Comparison of ENCODE assay signal across 10 mouse cellular contexts in the genomic region with DNA sequence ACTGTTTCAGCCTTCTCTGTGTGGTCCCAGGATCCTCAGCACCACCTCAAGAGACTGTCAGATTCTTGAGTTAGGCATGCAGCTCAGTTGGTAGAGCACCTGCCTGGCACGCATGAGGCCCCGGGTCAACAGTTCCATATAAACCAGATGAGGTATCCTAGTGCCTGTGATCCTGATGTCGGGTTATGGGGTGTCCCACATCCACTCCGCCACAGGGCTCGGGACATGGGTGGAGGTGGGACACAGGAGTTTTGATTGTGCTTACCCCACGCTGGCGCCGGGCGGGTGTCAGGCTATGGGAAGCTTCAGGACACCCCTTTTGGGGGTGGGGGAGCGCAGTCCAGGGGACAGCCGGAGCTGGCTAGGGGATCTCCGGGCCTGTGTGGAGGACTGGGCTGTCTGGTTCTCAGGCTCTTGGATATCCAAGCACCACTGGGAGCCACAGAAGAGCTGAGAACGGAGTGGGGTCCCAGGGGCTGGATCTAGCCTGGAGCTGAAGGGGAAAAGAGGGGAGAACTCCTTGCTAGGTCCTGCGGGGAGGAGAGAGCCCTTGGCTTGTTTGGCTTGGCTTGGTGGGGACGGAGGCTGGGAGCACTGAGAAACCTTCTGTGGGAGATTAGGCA. TPM values are rescaled to one million over a fixed set of nuclear protein-coding genes. Genes with fewer than 3 reads are reported as not detected.
A peak's percentile ranks its signal among the peaks of the same experiment; 100 is the strongest.
DNase-seq lines count a peak whose midpoint lies in the region; ATAC-seq and TF ChIP-seq lines count a peak whose summit lies in the region.
"Had no signal": no experiment of that assay in that cellular context is flagged by ENCODE, and none has a peak within 500 bp of the region (broad histone marks: within the 10 kb centered on the region; RNA-seq: fewer than 3 reads in every experiment).

No protein-coding gene starts in this region.

- no peak overlapping the region for H3K4me2 ChIP-seq in lung, postnatal 0 days (replicated peaks; ENCODE audit: low read depth, low read length)
- no peak overlapping the region for H3K4me2 ChIP-seq in hindbrain, embryonic 12.5 days (replicated peaks)
- no peak overlapping the region for H3K4me2 ChIP-seq in neural tube, embryonic 15.5 days

- intact Hi-C loops in heart, postnatal 14 days (cut with DNase I) = loop anchor here (2.0 kb wide), 1 partner anchor 14 kb away; no protein-coding TSS in a partner anchor

- H3K27ac ChIP-seq in lung, postnatal 0 days (ENCODE audit: low read length) = 0 out of 2 replicates have a peak overlapping the region, but pooled peaks have one; percentile 43
- H3K27ac ChIP-seq in hindbrain, embryonic 12.5 days = peak overlapping the region; percentile 78
- H3K27ac ChIP-seq in neural tube, embryonic 15.5 days (replicated peaks) = 0 out of 2 replicates have a peak overlapping the region, but pooled peaks have one; percentile 6

- no peak for ATAC-seq in lung, postnatal 0 days
- no peak for ATAC-seq in hindbrain, embryonic 12.5 days (ENCODE audit: low FRiP score)
- no peak for ATAC-seq in neural tube, embryonic 15.5 days (ENCODE audit: low FRiP score)
- ATAC-seq: Patski had no signal

- H3K9me3 ChIP-seq in lung, postnatal 0 days (ENCODE audit: low read length) = no peaks in the 10 kb centered on the region
- H3K9me3 ChIP-seq in hindbrain, embryonic 12.5 days (replicated peaks) = no peaks in the 10 kb centered on the region
- H3K9me3 ChIP-seq in neural tube, embryonic 15.5 days (replicated peaks) = no peaks in the 10 kb centered on the region

- WGBS in lung, postnatal 0 days = 85% methylated on average over 15 of the region's 15 CpGs
- WGBS in hindbrain, embryonic 12.5 days = 94% methylated on average over 15 of the region's 15 CpGs
- WGBS in neural tube, embryonic 15.5 days = 93% methylated on average over 15 of the region's 15 CpGs

- no peak overlapping the region for H3K9ac ChIP-seq in lung, postnatal 0 days (replicated peaks; ENCODE audit: low read depth)
- H3K9ac ChIP-seq in hindbrain, embryonic 12.5 days = no peak overlapping the region
- H3K9ac ChIP-seq in neural tube, embryonic 15.5 days (replicated peaks) = no peak overlapping the region

- peaks cover 22% of the 10 kb centered on the region for H3K4me1 ChIP-seq in lung, postnatal 0 days (ENCODE audit: insufficient read depth, low read depth, low read length)
- H3K4me1 ChIP-seq in hindbrain, embryonic 12.5 days = peaks cover 74% of the 10 kb centered on the region
- H3K4me1 ChIP-seq in neural tube, embryonic 15.5 days = peaks cover 63% of the 10 kb centered on the region

- no peak for TF ChIP-seq CTCF in lung, postnatal 0 days (IDR thresholded peaks at IDR 0.05)

- no peak overlapping the region for H3K4me3 ChIP-seq in lung, postnatal 0 days (ENCODE audit: low read depth, low read length)
- no peak overlapping the region for H3K4me3 ChIP-seq in hindbrain, embryonic 12.5 days
- no peak overlapping the region for H3K4me3 ChIP-seq in neural tube, embryonic 15.5 days (replicated peaks)

- no peaks in the 10 kb centered on the region for H3K27me3 ChIP-seq in lung, postnatal 0 days (replicated peaks; ENCODE audit: insufficient read depth, low read length)
- H3K27me3 ChIP-seq in hindbrain, embryonic 12.5 days = no peaks in the 10 kb centered on the region
- no peaks in the 10 kb centered on the region for H3K27me3 ChIP-seq in neural tube, embryonic 15.5 days (replicated peaks)
- H3K27me3 ChIP-seq: Patski had no signal

- peak; percentile 92 for DNase-seq in heart, adult 11 months
- no peak for DNase-seq in heart, postnatal 14 days
- DNase-seq in lung, postnatal 0 days (ENCODE audit: low spot score) = no peak
- no peak for DNase-seq in lung, postnatal 10 days
- DNase-seq in urinary bladder, postnatal 4 days (ENCODE audit: low spot score in 2 of 2) = no peak
- DNase-seq in ovary, postnatal 36 days (ENCODE audit: low spot score) = no peak
- DNase-seq: cerebellum, postnatal 25 days had no signal

- H3K36me3 ChIP-seq in lung, postnatal 0 days (ENCODE audit: insufficient read depth, low read length) = no peaks in the 10 kb centered on the region
- H3K36me3 ChIP-seq in hindbrain, embryonic 12.5 days = no peaks in the 10 kb centered on the region
- no peaks in the 10 kb centered on the region for H3K36me3 ChIP-seq in neural tube, embryonic 15.5 days

- no peak for TF ChIP-seq EP300 in lung, postnatal 0 days (IDR thresholded peaks at IDR 0.05)

RNA-seq across cellular contexts. Expression of gene Trak1, which starts 39.1 kb away (rescaled TPM):
- 100 to 1,000 TPM; 323 to 335 TPM for total RNA-seq in heart, postnatal 14 days (2021)
- polyA plus RNA-seq in lung, postnatal 0 days (2015; fragmentation: Nextera tagmentation; extraction: Ambion mirVana) = 27.1 and 28.6 TPM in 2 replicates
- polyA plus RNA-seq in hindbrain, embryonic 12.5 days (2016; fragmentation: Nextera tagmentation; extraction: Ambion mirVana) = 38.8 and 41.6 TPM in 2 replicates
- polyA plus RNA-seq in neural tube, embryonic 15.5 days (2015; fragmentation: Nextera tagmentation; extraction: Ambion mirVana) = 50.9 and 52.9 TPM in 2 replicates

RNA-seq across cellular contexts. Expression of gene Ulk4, which starts 59.4 kb away (rescaled TPM):
- total RNA-seq in heart, postnatal 14 days (2021) = 1 to 10 TPM in 1 of 2 experiments, under 1 TPM in 1; 0.49 to 1.0 TPM
- polyA plus RNA-seq in lung, postnatal 0 days (2015; fragmentation: Nextera tagmentation; extraction: Ambion mirVana) = 117 and 122 TPM in 2 replicates
- polyA plus RNA-seq in hindbrain, embryonic 12.5 days (2016; fragmentation: Nextera tagmentation; extraction: Ambion mirVana) = 147 and 164 TPM in 2 replicates
- 62.5 and 71.2 TPM in 2 replicates for polyA plus RNA-seq in neural tube, embryonic 15.5 days (2015; fragmentation: Nextera tagmentation; extraction: Ambion mirVana)

Comparison
In these comparisons a context has a peak if more than half of its experiments do, and no peak if none do; other contexts are left out.
1. H3K27ac ChIP-seq: peak in every context shown above with its lines; median percentile 78 in hindbrain, embryonic 12.5 days; 43 in lung, postnatal 0 days; 6 in neural tube, embryonic 15.5 days.